Mouse (Mus musculus) c-Kit-positive CD71-positive TER-119-negative erythroid progenitor cells, embryonic 14.5 days (primary cell): ENCODE measurements at regions not wholly inside any gene's neighbourhood (a gene's known extent, or its start where the extent isn't known, plus 50 kb on each side); places are given as distances from the start of the nearest gene placed in this dataset.
A peak's percentile ranks its signal among the peaks of the same experiment; 100 is the strongest.
"Not testable (repeated sequence)": the region's sequence is repeated elsewhere in the genome, so short reads cannot be mapped to it uniquely, and the experiment has no call there.

Experiments
- DNase-seq: peaks from one replicate; pipeline ENCODE4 v3.0.0-alpha.2; 2013; ENCODE audit warnings: low read depth

- not testable (repeated sequence) for DNase-seq
Measured at GRCm38 (mm10) chr6:48341367-48341766, 54.0 kb upstream of the Krba1 start.

GRCm38 (mm10) chr6:48336964-48337363 is 58.4 kb upstream of the Krba1 start:
- not testable (repeated sequence) for DNase-seq

- DNase-seq, result no peak
Measured at GRCm38 (mm10) chr6:48288011-48288410, 107.4 kb upstream of the Krba1 start.

GRCm38 (mm10) chr6:48279646-48280045 is 115.7 kb upstream of the Krba1 start:
- not testable (repeated sequence) for DNase-seq

- DNase-seq, result not testable (repeated sequence)
Measured at GRCm38 (mm10) chr6:48261563-48261962, 133.8 kb upstream of the Krba1 start.

- not testable (repeated sequence) for DNase-seq
Measured at GRCm38 (mm10) chr6:48252989-48253388, 142.4 kb upstream of the Krba1 start.

GRCm38 (mm10) chr6:48251954-48252353 is 143.4 kb upstream of the Krba1 start:
- no peak for DNase-seq

- DNase-seq, result not testable (repeated sequence)
Measured at GRCm38 (mm10) chr6:48244191-48244590, 151.2 kb upstream of the Krba1 start.

- no peak for DNase-seq
Measured at GRCm38 (mm10) chr6:48227431-48227830, 141.0 kb upstream of the Zfp746 start.

GRCm38 (mm10) chr6:48224206-48224605 is 137.8 kb upstream of the Zfp746 start:
- DNase-seq, result no peak

- DNase-seq, result no peak
Measured at GRCm38 (mm10) chr6:48222971-48223370, 136.6 kb upstream of the Zfp746 start.

- not testable (repeated sequence) for DNase-seq
Measured at GRCm38 (mm10) chr6:48221806-48222205, 135.4 kb upstream of the Zfp746 start.

- no peak for DNase-seq
Measured at GRCm38 (mm10) chr6:48215212-48215611, 128.8 kb upstream of the Zfp746 start.

- DNase-seq, result no peak
Measured at GRCm38 (mm10) chr6:48209739-48210138, 123.3 kb upstream of the Zfp746 start.

GRCm38 (mm10) chr6:48209103-48209502 is 122.7 kb upstream of the Zfp746 start:
- no peak for DNase-seq

GRCm38 (mm10) chr6:48205722-48206121 is 119.3 kb upstream of the Zfp746 start:
- DNase-seq, result no peak

- DNase-seq, result no peak
Measured at GRCm38 (mm10) chr6:48199951-48200350, 113.6 kb upstream of the Zfp746 start.

GRCm38 (mm10) chr6:48198806-48199205 is 112.4 kb upstream of the Zfp746 start:
- DNase-seq, result no peak

GRCm38 (mm10) chr6:48197696-48198378 is 111.4 kb upstream of the Zfp746 start:
- no peak for DNase-seq

- not testable (repeated sequence) for DNase-seq
Measured at GRCm38 (mm10) chr6:48188363-48188762, 102.0 kb upstream of the Zfp746 start.

- DNase-seq, result no peak
Measured at GRCm38 (mm10) chr6:48185311-48185710, 98.9 kb upstream of the Zfp746 start.

GRCm38 (mm10) chr6:48178360-48179120 is 92.1 kb upstream of the Zfp746 start:
- no peak for DNase-seq

GRCm38 (mm10) chr6:48177936-48178335 is 91.5 kb upstream of the Zfp746 start:
- peak; percentile 30 for DNase-seq
